Mouse (Mus musculus) forebrain, embryonic 15.5 days (tissue): ENCODE measurements around the gene Abat. TPM values are rescaled to one million over a fixed set of nuclear protein-coding genes. Genes with fewer than 3 reads are reported as not detected.
A peak's percentile ranks its signal among the peaks of the same experiment; 100 is the strongest.

Experiments
- ATAC-seq: fragments of 200-750 bp; cut with Nextera tagmentation; replicated peaks from 2 replicates; pipeline ENCODE4 v1.8.0; 2017; ENCODE audit warnings: mild to moderate bottlenecking, moderate TSS enrichment, moderate library complexity
- H3K27ac ChIP-seq: fragments of 300-500 bp; sonication (generic); replicated peaks from 2 replicates; pipeline ENCODE4 v1.5.1; 2015; ENCODE audit warnings: mild to moderate bottlenecking, inconsistent platforms
- H3K27me3 ChIP-seq: fragments of 300-500 bp; sonication (generic); 2 replicates; pipeline ENCODE4 v1.6.1; 2015; ENCODE audit warnings: inconsistent platforms
- H3K36me3 ChIP-seq: fragments of 300-500 bp; sonication (generic); 2 replicates; pipeline ENCODE4 v1.6.1; 2015; ENCODE audit warnings: mild to moderate bottlenecking, inconsistent platforms
- H3K4me1 ChIP-seq: fragments of 300-500 bp; sonication (generic); 2 replicates; pipeline ENCODE4 v1.6.1; 2015; ENCODE audit warnings: inconsistent platforms
- H3K4me2 ChIP-seq: fragments of 300-500 bp; sonication (generic); replicated peaks from 2 replicates; pipeline ENCODE4 v1.6.1; 2015; ENCODE audit warnings: mild to moderate bottlenecking, inconsistent platforms
- H3K4me3 ChIP-seq: fragments of 300-500 bp; sonication (generic); 2 replicates; pipeline ENCODE4 v1.5.1; 2015; ENCODE audit warnings: mild to moderate bottlenecking, inconsistent platforms
- H3K9ac ChIP-seq: fragments of 300-500 bp; sonication (generic); replicated peaks from 2 replicates; pipeline ENCODE4 v1.6.1; 2015; ENCODE audit warnings: mild to moderate bottlenecking, inconsistent platforms
- H3K9me3 ChIP-seq: fragments of 300-500 bp; sonication (generic); 2 replicates; pipeline ENCODE4 v1.6.1; 2016; ENCODE audit warnings: inconsistent platforms
- WGBS: fragments of 180-500 bp; shearing (Covaris S2); methylation state at CpG from one replicate; pipeline ENCODE4 v1.1.7; 2015; ENCODE audit warnings: mixed read lengths; 5-methylcytosine and 5-hydroxymethylcytosine counted together
- polyA plus RNA-seq: library from polyadenylated mRNA; unstranded; fragments of >200 nt; fragmentation: Nextera tagmentation; extraction: Ambion mirVana; gene quantifications from 2 replicates; pipeline ENCODE4 v1.2.1, GENCODE M21; 2015

Gene Abat
- polyA plus RNA-seq, 1 experiment from 2014 or later: 51.0 TPM

DNA sequence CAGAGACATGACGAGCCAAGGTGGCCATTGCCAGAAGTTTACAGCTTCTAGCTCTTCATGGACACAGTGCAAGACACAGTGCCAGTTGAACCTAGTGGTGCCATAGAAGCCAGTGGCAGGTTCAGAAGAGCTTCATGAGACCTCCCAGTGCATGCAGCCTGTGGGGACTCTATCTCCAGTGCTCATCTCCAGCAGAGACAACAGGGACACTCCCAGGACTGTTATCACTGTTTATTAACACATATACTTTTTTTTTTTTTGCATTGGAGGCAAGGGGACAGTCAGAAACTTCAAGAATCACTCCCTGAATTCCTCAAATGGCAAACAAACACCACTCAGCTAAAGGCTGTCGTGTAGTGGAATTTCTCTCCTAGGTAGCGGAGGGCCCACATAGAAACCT, 100.2 kb downstream of the Abat start:
- Histone ChIP-seq H3K4me3 (no peak overlapping the region), H3K36me3 (no peaks in the 10 kb centered on the region)
- 83% methylated on average over 3 of the region's 3 CpGs for WGBS

DNA sequence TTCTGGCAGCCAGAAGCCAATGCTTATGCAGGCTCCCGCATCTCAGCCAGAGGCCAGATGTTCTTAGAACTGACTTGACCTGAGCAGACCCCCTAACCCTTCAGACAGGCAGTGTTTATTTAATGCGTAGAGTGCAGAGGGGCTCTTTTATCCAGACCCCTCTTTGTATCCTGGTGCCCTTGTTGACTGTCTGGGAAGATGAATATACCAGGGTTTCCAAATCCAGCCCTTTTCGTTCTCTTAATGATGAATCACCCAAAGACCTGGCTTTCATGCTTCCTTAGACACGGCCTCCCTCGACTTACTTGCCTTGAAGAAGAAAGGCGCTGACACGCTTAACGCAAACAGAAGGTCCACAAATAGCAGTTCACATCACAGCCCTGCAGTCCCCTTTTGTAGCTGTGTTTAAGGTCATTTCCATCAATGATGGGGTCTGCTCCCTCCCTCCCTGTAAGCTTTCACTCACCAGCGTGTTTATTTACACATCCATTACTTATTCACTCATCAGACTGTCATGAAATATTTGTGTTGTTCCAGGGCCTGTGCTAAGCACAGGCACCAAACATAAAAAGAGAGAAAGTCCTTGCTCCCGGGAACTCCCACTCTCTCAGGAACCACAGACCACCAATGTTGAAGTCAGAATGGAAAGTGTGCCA, 106.6 kb downstream of the Abat start:
- Histone ChIP-seq H3K9ac (no peak overlapping the region), H3K4me3 (no peak overlapping the region), H3K4me1 (no peaks in the 10 kb centered on the region), H3K36me3 (no peaks in the 10 kb centered on the region), H3K27ac (no peak overlapping the region), H3K27me3 (no peaks in the 10 kb centered on the region), H3K4me2 (no peak overlapping the region), H3K9me3 (no peaks in the 10 kb centered on the region)
- WGBS: 48% methylated on average over 10 of the region's 10 CpGs
- no peak for ATAC-seq

More for the DNA sequence above, 100.2 kb downstream of the Abat start:
- Histone ChIP-seq H3K9ac (no peak overlapping the region), H3K27ac (no peak overlapping the region), H3K9me3 (no peaks in the 10 kb centered on the region), H3K4me1 (no peaks in the 10 kb centered on the region), H3K27me3 (no peaks in the 10 kb centered on the region), H3K4me2 (no peak overlapping the region)
- no peak for ATAC-seq

DNA sequence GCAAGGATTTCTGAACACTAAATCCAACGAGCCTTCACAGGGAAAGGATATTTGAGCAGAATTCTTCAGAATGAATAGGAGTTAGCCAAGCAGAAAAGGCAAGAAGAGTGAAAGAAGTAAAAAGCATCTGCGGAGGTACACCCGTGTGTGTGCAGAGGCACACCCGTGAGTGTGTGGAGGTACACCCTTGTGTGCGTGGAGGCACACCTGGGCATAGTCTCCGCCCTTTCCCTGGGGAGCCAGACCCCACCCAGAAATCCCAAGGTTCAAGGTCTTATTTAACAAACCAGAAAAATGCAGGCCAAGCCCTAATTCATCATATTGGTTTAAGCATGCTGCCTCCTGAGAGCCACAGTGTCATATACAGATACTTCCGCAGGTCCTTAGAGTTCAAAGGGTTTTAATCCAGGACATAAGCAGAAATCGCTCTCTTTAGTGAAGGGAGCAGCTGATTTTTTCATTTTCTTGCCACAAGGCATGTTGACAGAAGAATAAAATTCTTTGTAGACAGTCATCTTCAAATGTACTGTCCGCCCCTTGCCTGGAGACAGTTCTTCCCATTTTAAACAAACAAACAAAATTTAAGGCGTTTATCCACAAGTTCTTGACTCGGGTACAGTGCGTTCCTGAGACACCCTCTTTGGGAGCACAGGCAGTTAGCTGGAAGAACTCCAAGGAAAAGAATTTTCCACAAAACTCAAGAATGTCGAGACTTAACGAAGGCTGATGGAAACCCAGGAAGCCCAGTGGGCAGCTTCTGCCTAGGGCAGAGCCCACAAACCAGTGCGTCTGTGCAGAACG, 107.3 kb downstream of the Abat start:
- Histone ChIP-seq H3K4me2 (no peak overlapping the region), H3K36me3 (no peaks in the 10 kb centered on the region), H3K27me3 (no peaks in the 10 kb centered on the region), H3K4me3 (no peak overlapping the region), H3K4me1 (no peaks in the 10 kb centered on the region), H3K9me3 (no peaks in the 10 kb centered on the region), H3K27ac (no peak overlapping the region), H3K9ac (no peak overlapping the region)
- no peak for ATAC-seq
- WGBS: 78% methylated on average over 16 of the region's 16 CpGs

DNA sequence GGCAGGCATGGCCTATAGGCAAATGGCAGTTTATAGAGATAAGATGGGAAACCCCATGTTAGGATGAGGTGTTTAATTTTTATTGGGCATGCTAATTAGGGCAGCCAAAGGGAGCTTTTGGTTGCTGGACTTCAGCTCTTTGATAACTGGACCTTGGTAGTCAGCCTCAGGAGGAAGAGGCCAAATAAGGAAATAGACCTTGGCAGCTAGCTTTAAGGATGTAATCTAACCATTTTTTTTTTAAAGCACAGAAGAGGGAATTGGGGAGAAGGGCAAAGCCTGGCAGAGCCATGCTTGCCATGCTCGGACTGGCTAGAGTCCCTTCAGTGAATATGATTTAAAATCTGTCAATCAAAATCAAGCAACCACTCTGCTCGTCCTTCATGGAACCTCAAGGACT, 117.2 kb downstream of the Abat start:
- no peak overlapping the region for H3K9ac ChIP-seq
- H3K4me2 ChIP-seq: no peak overlapping the region
- WGBS: 81% methylated on average over 2 of the region's 2 CpGs
- no peak overlapping the region for H3K4me3 ChIP-seq
- H3K9me3 ChIP-seq: no peaks in the 10 kb centered on the region
- peaks cover 7% of the 10 kb centered on the region for H3K4me1 ChIP-seq
- ATAC-seq: no peak
- no peaks in the 10 kb centered on the region for H3K27me3 ChIP-seq
- H3K36me3 ChIP-seq: peaks cover 9% of the 10 kb centered on the region
- no peak overlapping the region for H3K27ac ChIP-seq

DNA sequence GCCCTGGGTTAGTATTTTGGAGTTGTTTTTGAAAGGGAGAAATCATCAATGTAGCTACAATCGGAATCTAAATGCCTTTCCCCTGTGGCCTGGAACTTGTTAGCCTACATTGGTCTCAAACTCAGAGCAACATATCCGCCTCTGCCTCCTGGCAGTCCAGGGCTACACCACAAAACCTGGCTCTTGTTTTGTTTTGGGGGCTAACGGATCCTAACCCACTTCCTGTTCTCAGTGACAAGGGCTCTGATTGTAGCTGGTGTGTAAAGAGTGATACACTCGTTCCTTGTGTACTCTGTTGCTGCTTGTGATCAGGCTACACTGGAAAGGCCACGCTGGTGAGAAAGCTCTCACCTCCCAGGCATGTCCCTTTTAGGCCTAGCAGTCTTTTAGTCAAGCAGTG, 118.2 kb downstream of the Abat start:
- H3K9ac ChIP-seq: no peak overlapping the region
- H3K9me3 ChIP-seq: no peaks in the 10 kb centered on the region
- H3K27me3 ChIP-seq: no peaks in the 10 kb centered on the region
- WGBS: 92% methylated on average over 5 of the region's 5 CpGs
- H3K36me3 ChIP-seq: peaks cover 9% of the 10 kb centered on the region
- no peak overlapping the region for H3K4me2 ChIP-seq
- ATAC-seq: no peak
- no peak overlapping the region for H3K4me3 ChIP-seq
- H3K4me1 ChIP-seq: peaks cover 17% of the 10 kb centered on the region
- H3K27ac ChIP-seq: no peak overlapping the region

DNA sequence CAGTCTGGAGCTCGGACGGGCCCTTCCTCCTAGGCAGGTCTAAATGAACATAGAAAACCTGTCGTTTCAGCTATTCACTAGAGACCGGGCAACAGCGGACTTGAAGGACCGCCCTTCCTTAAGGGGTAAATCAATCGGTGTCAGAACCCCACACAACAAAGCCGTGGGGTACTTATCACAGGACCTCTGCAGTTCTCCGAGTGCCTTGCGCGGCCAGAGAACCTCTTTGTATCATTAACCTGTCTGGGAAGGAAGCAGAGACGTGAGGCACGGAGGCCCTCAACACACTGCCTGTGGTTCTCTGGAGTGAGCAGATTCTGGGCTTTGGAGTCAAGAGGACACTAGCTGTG, 123.6 kb downstream of the Abat start:
- Histone ChIP-seq H3K9ac (peak overlapping the region; percentile 84), H3K27me3 (no peaks in the 10 kb centered on the region), H3K36me3 (peaks cover 8% of the 10 kb centered on the region), H3K4me1 (peaks cover 31% of the 10 kb centered on the region), H3K4me3 (peak overlapping the region; percentile 65), H3K9me3 (no peaks in the 10 kb centered on the region), H3K27ac (peak overlapping the region; percentile 89), H3K4me2 (peak overlapping the region; percentile 84)
- under 1% methylated on average over 13 of the region's 13 CpGs for WGBS
- ATAC-seq: no peak; the same call in none of the 2 replicates

DNA sequence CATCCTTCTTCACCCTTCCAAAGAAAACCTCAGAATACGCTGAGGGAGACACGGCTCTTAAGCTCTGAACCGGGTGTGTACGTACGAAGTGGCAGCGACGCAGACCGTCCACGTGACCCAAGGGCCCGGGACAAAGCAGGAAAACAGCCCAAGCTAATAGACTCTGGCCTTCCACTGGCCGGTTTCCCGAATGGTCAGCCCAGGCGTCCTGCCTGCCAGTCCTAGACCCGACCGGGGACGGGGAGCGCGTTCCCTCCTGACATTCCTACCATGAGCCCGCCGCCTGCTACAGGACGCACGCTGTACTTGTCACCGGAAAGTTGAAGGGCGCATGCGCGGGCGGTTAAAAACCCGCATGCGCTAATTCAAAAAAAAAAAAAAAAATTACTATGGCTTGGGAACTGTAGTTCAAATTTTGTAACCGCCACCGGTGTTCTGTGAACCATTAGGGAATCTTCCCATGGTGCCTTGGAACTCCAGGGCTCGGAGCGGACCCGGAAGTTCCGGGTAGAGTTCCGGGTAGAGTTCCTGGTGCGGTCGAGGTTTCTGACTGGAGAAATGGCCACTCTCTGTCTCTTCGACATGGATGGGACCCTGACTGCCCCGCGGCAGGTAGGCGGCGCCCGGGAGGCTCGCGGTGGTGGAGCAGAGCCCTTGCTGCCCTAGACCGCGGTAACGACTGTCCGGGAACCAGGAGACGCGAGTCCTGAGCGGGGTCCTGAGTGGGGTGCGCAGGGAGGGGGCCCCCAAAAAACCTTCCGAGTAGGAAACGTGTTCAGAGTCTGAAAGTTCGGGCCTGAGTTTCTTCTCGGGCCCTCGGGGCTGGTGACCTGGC, 124.2 kb downstream of the Abat start, which contains the start of the genes Pmm2 and Tmem186:
Gene Pmm2 (plus strand): TSS at position 458 of the 835 bp plus-strand sequence.
Gene Tmem186 (minus strand): TSS at position 496 of the 835 bp plus-strand sequence.
- WGBS: under 1% methylated on average over 59 of the region's 59 CpGs
- Histone ChIP-seq H3K27ac (peak within 1 kb of the TSS; percentile 89), H3K4me2 (peak within 1 kb of the TSS; percentile 84), H3K9me3 (no peaks in the 10 kb centered on the region), H3K27me3 (no peaks in the 10 kb centered on the region), H3K4me3 (peak within 1 kb of the TSS; percentile 65), H3K4me1 (peaks cover 31% of the 10 kb centered on the region), H3K9ac (peak within 1 kb of the TSS; percentile 84), H3K36me3 (peaks cover 8% of the 10 kb centered on the region)
- ATAC-seq: peak; percentile 95

DNA sequence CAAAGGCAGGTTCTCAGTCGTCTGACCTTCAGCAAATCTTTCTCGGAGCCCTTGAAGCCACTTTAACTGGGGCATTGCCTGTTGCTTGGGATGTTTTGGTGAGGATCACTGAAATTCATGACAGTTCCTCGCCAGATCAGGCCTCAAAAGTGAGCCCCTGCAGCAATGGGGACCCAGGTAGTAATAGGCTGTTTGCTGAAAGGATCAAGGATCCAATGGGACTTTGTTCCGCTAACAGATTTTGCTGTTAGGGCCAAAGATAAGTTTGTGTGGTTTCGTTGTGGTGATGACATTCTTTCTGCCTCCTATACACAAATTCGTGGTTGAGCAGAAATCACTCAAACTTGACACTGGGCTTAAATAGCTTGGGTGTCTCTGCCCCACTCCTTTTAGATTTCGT, 124.9 kb downstream of the Abat start:
- 46% methylated on average over 7 of the region's 7 CpGs for WGBS
- no peaks in the 10 kb centered on the region for H3K27me3 ChIP-seq
- peaks cover 31% of the 10 kb centered on the region for H3K4me1 ChIP-seq
- H3K9ac ChIP-seq: peak overlapping the region; percentile 84
- no peak for ATAC-seq
- H3K4me2 ChIP-seq: peak overlapping the region; percentile 84
- H3K4me3 ChIP-seq: peak overlapping the region; percentile 65
- H3K27ac ChIP-seq: peak overlapping the region; percentile 89
- peaks cover 13% of the 10 kb centered on the region for H3K36me3 ChIP-seq
- no peaks in the 10 kb centered on the region for H3K9me3 ChIP-seq

DNA sequence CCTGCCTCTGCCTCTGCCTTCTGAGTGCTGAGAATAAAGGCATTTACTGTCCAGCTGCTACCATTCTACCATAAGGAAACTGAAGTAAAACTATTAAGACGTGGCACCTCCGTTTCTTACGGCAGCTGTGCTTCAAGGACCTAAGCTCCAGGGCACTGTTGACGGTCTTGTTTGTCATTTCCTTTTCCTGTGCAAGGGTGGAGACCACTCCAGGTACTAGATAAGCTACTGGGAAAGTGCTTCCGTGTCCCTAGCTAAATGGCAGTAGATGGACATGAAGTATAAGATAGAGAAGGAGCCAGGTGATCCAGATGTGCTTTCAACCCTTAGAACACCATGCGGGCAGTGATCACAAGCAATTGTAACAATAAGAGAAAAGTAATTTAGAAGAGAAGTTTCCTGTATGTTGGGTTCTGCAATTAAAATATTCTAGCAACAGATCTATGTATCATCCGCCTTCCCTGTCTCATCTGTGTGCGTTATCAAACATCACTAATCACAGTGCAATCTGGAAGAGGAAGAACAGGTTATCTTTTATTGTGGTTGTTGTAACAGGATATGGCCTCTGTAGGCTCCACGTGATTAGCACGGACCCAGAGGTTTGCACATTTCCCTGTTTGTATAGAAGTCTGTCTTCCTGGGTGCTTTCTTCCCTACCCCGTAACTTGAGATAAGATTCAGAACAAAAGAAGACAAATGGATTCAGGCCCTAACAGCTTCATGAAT, 126.4 kb downstream of the Abat start:
- ATAC-seq: no peak
- Histone ChIP-seq H3K27me3 (no peaks in the 10 kb centered on the region), H3K4me1 (peaks cover 31% of the 10 kb centered on the region), H3K27ac (no peak overlapping the region), H3K9me3 (no peaks in the 10 kb centered on the region), H3K9ac (no peak overlapping the region), H3K4me2 (no peak overlapping the region), H3K36me3 (peaks cover 24% of the 10 kb centered on the region), H3K4me3 (no peak overlapping the region)
- 95% methylated on average over 11 of the region's 11 CpGs for WGBS

DNA sequence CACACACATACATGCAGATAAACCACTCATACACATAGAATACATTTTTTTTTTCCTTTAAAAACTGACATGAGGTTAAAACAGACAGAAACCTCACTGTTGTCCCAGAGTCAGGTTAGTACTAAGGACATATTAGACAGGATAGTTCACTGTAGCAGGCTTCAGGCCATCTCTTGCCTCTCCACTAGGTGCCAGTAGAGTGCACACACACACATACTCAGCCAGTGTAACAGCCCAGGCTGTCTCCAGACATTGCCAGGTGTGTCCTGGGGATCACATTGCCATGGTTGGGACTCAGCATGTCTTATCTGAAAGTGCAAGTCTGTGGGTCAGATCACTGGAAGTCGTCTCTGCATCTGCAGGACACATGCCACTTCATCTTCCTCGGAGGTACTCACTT, 130.6 kb downstream of the Abat start:
- H3K9me3 ChIP-seq: no peaks in the 10 kb centered on the region
- H3K9ac ChIP-seq: no peak overlapping the region
- H3K27me3 ChIP-seq: no peaks in the 10 kb centered on the region
- no peak overlapping the region for H3K4me2 ChIP-seq
- H3K36me3 ChIP-seq: peaks cover 65% of the 10 kb centered on the region
- no peak overlapping the region for H3K4me3 ChIP-seq
- 85% methylated on average over 2 of the region's 2 CpGs for WGBS
- H3K4me1 ChIP-seq: peaks cover under 1% of the 10 kb centered on the region
- no peak overlapping the region for H3K27ac ChIP-seq
- 0 out of 2 replicates have a peak, but pooled peaks have one; percentile 60 for ATAC-seq

DNA sequence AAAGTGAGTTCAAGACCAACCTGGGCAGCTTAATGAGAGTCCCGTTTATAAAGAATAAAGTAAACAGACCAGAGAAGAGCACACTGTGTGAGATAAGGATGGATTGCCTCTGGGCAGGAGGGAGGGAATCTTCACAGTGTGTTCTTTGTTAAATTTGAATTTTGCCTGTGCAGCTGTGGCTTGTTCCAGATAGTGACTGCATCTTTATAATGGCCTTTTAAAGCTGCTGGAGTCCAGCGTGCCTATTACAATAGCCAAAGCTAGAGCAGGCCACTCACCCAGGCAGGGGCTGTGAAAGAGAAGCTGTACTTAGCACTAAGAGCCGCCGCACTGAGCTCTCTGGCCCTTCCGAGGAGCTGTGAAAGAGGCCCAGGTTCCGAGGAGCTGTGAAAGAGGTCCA, 132.3 kb downstream of the Abat start:
- no peak for ATAC-seq
- no peaks in the 10 kb centered on the region for H3K9me3 ChIP-seq
- peaks cover 78% of the 10 kb centered on the region for H3K36me3 ChIP-seq
- H3K4me3 ChIP-seq: no peak overlapping the region
- no peak overlapping the region for H3K27ac ChIP-seq
- no peaks in the 10 kb centered on the region for H3K27me3 ChIP-seq
- no peak overlapping the region for H3K4me2 ChIP-seq
- WGBS: 91% methylated on average over 6 of the region's 6 CpGs
- H3K9ac ChIP-seq: no peak overlapping the region
- no peaks in the 10 kb centered on the region for H3K4me1 ChIP-seq
